Mouse (Mus musculus) granulocyte monocyte progenitor cell, adult 5-6 weeks (primary cell): ENCODE data around the gene Fam199x. TPM values are rescaled to one million over a fixed set of nuclear protein-coding genes. Genes with fewer than 3 reads are reported as not detected.

ENCODE experiments used
- ATAC-seq: replicated peaks from 2 replicates; pipeline ENCODE4 v1.8.0; 2016; ENCODE audit warnings: mild to moderate bottlenecking, moderate TSS enrichment, inconsistent platforms; ENCODE audit not compliant: poor library complexity, severe bottlenecking
- total RNA-seq, 2 experiments: library from RNA; stranded (forward) in 1 of 2; stranded (reverse) in 1 of 2; fragments of 200-712, 200-1000 nt in 1 of 2; fragments of >200 nt in 1 of 2; fragmentation: Nextera tagmentation in 1 of 2; gene quantifications; 2 replicates each; pipeline ENCODE4 v1.2.3; 2014 to 2017

Fam199x gene
- 4.1 and 5.4 TPM in 2 replicates for total RNA-seq (2014; fragmentation: Nextera tagmentation)
- total RNA-seq (2017), result 12.2 and 12.8 TPM in 2 replicates

DNA sequence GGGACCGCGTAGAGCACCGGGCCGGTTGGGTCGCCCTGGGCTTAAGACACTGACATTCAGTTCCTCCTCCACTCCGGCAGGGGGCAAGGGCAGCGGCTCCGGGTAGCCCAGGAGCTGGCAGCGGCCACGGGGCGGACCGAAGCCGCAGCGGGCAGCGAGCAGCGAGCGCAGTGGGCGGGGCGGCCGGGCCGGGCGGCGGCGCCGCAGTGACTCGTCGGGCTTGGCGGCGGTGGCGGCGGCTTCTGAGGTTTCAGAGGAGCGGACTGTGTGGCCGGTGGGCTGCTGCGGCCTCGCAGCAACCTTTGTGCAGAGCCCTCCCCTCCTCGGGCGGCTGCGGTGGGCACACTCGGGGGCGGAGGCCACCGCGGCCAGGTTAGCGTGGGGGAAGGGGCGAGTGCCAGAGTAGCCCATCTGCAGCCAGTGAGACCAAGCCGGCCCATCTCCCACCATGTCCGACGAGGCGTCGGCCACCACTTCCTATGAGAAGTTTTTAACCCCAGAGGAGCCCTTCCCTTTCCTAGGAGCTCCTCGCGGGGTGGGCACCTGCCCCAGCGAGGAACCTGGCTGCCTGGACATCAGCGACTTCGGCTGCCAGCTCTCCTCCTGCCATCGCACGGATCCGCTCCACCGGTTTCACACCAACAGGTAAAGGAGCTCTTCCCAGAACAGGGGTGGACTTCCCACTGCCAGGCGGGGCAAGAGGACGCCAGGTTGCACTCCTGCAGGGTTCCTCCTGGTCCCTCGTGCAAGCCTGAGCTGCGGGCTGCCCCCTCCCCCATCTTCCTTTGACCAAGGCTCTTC is at the start of gene Fam199x:
Gene Fam199x (plus strand): TSS at position 170 of the 801 bp plus-strand sequence.
- ATAC-seq, result peak; percentile 100

DNA sequence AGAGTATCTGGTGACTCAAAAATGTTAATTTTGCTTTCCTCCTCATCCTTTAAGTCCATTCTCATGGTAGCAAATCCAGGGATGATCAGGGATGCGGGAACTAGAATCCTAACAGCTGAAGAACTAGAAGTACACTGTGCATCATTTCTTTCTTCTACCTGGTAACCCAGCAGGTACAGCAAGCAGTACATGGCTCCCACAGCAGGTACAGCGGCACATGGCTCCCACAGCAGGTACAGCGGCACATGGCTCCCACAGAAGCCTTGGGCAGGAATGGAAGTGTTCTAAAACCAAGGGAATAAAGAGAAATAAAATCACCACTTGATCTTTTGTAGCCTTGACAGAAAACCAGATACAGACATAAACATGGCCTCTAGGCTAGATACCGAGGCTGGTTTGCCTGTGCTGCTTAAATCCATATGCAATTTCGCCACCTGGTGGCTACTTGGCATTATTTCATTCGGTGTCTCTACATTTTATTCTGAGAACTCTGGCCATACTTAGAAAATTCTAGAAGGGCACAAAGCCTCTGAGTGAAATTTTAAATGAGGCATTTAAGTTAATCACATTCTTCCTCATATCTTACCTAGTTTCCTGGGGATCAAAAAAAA is 34.2 kb upstream of the Fam199x start:
- ATAC-seq, result peak; percentile 74

DNA sequence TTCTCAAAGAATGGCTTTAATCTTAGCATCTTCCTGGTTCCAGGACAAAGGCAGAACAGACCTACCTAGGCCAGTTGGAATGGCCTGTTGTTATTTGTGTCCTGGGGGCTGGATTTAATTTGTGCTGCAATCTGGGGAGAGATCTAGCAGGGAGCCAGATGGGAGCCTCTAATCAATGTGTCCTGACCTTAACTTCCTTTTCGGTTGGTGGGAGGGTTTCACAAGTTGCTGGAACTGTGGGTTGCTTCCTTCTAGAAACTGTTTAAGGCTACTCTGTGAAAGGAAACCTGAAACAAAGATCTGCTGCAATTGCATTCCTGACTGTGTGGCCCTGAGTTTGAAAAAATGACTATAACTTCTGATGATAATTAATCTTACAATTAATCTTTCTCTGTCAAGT is 31.7 kb upstream of the Fam199x start:
- ATAC-seq, result peak; percentile 92

DNA sequence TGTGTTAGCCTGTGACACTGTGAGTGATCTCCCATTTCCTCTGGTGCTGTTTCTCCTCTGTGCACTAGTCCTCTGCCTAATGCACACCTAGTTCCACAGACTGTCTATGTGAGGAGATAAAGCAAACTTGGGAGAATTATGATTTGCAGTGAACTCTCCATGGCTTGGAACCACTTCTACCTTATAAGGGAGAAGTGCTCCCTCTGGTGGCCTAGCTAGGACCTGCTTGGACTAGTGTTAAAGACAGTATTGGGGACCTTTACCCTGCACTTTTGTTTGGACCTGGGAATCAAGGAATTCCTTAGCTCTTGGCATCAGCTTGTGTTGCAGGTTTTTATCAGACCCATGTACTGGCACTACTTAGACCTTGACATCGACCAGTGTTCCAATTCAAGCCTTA is 30.1 kb upstream of the Fam199x start:
- peak; percentile 80 for ATAC-seq

DNA sequence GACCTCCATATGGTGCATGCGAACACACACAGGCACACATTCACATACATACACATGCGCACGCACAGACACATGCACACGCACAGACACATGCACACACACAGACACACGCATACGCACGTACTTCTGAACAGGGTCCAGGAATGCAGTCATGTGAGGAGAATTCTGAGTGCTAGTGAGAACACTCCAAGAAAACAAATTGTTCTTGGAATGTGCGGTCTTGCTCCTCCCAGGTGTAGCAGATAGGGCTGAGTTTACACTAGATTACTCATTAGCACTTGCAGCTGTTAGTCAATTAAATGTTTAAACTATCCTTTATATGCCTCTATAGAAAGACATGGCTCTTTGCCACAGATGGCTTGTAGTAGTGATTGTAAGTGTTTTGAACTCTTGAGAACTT is 18.5 kb upstream of the Fam199x start:
- no peak for ATAC-seq

DNA sequence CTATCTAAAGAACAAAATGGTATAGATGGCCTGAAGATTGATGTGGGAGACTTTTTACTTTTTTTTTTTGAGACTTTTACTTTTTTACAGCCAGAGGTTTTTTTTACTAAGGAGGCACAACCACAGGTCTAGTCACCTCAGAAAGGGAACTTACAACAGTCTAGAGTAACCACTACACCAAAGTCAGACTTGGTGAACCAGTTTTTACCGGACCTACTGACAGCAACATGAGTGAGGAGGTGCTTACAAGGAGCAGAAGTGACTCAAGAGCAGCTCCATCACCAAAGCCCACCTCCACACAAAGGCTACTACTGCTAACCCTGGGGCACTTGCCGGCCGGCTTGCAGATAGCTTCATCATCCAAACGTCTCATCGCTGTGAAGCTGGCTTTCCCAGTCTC is 17.7 kb upstream of the Fam199x start:
- no peak for ATAC-seq

DNA sequence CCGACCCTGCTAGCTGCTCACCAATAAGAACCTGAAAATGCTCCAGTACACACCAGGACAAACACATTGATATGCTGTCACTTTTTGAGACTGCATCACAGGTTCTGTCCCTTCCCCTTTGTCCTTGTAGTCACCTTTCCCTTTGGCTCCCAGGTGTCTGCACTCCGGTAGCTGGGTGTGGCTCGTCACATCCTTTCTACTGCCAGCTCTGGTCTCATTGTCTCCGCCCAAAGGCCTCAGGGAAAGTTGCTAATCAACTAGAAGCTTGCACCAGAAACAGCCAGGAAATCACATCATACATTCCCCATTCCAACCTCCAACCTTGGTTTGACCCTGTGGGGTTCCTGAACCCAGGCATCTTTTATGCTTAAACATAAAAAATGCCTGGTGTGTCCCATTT is 15.1 kb upstream of the Fam199x start:
- ATAC-seq, result no peak

DNA sequence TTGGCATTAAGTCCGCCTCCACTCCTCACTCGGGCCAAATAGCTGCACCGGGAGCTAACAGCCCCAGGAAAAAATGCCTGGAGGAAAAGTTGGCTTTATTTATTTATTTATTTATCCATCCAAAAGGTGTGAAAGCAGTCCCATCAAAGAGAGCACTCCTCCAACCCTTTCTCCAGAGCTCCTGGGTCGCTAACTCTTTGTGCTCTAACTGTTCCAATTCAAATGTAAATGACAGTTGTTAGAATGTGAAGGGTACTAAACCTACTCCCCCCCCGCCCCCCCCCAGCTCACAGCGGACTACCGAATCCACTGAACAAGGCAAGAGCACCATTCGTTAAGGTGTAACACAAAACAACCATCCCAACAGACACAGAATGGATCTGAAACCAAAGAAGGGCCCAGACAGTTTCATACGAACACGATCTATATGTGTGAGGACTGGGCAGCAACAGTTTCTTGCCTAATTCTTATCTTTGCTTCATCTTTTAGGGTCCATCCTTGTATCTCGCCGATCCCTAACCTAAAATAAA is 11.9 kb upstream of the Fam199x start:
- no peak for ATAC-seq

DNA sequence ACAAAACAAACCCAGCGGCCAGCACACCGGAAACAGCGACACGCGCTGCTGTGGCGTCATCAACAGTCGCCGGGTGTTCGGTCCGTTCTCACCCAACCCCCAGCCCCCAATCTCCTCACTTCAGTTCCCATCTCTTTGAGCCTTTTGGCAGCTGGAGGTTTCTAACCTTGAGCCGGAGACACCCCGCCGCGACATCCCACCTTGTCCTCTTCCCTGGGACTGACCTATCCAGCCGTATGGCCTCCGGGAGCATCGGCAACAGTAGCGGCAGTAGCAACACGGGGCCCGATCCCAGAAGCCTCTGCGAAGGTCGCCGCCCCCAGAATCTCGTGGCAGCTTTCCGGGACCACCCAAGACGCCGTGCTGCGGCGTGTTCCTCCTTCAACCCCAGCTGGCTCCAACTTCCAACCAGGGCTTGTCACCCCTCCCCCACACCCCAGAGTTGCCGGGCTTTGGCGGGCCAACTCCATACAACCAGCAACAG is 11.4 kb upstream of the Fam199x start, which contains the start of gene Slc25a53:
Gene Slc25a53 (minus strand): TSS at position 303 of the 484 bp plus-strand sequence.
- ATAC-seq, result peak; percentile 99

DNA sequence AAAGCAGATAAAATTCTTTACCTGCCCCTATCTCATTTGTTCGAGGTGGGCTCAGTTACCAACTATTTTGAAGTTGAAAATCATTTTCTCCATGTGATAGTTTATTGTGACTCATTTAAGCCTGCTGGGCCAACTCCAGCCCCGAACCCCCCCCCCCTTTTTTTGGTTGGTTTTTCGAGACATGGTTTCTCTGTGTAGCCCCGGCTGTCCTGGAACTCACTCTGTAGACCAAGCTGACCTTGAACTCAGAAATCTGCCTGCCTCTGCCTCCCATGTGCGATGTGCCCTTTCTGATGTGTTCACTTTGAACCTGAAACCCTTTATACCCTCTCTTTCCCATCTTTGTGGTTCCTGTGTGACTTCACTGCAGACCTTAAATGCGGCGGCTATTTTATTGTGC is 10.9 kb upstream of the Fam199x start:
- no peak for ATAC-seq

DNA sequence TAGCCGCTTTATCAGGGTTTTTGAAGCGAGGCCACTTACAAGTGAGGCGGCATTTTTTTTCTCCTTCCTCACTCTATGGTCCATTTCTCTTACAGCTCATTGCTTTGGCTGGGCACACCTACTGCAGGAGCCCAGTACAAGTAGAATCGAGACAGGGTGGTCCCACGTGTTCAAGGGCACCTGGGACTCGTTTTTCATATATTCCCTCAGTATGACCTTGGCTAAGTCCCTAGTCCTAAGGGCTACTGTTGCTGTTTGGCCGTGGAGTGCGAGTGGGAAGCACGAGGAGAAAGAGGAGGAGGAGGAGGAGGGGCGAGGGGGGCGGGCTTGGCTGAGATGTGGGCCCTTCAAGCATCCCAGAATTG is 352 bp upstream of the Fam199x start:
- ATAC-seq, result no peak

DNA sequence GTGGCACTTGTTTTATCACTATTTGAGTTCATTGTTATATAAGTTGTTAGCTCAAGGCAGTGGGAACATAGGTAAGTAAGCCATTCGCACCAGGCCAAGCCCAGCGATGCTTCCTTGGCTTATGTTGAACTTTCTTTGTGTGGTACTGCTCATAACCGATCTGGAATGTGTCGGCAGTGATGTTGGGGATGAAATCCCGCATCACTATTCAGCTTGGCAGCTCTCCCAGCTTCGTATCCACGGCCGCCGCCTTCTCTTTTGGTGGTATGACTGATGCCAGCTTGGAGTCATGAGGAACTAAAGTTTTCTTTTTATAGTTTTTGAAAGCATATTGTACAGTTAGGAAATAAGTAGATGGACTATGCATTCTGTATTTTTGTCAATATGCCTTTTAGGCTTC is 13.8 kb downstream of the Fam199x start:
- ATAC-seq, result no peak

DNA sequence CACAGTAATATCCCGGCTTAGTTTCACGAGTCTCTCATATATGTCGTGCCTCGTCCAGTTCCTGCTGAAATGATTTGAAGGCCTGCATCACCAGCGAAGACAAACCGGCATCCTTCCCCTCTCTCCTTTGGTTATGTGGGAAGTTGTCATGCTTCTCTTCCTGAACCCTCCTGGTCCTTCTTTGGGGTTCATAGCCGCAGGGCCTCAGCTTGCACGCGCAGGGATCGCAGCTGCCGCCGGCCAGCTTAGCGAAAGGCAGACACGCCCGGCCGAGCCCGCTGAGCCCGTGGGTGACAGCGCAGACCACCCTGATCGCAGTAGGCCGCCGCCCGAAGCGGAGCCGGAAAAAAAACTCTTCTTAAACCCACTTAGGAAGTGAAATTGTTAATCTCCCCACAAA is 55.1 kb downstream of the Fam199x start:
- ATAC-seq, result 0 out of 2 replicates have a peak, but pooled peaks have one; percentile 31

DNA sequence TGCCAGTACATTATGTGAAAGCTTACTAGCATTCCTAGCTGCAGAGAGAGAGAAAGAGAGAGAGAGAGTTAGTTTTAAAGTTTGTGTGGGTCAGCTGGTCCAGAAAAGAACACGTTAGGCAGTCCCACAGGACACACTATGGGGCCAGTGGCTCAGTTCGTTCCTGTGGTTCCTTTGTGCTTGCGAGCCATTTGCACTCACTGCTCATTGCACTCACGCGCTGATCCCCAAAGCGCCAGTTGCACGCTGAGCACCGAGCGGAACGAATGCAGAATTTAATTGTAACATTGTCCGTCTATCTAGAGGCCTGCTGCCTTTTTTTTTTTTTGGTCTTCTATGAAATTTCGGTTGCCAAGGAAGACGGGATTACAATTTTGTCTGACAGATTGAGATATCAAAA is 57.1 kb downstream of the Fam199x start:
- no peak for ATAC-seq

DNA sequence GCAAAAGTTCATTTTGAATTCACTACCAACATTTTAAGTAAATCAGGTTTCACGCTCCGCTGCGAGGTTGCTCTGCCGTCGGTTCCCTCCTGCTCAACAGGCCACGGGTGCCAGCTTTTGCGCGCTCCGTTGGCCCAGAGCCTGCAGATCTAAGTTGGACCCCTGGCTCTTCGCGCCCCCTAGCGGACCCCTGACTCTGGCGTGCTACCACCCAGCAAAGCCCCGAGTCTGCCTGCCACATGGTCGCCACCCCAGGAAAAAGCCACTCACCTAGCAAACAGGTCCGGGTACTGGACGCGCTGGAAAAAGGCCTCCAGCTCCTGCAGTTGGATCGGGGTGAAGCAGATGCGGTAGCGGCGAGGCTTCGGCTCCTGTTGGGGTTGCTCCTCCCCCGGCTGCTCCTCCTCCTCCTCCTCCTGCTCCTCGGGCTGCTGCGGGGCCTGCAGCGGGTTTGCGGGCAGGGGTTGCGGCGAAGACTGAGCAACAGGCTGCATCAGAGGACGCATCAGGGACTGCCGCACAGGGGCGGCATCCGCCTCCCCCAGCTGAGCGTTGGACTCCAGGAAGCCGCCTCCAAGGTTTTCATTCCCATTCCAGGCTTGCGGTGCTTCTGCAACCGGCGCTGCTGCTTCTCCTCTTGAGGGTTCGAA is 68.8 kb downstream of the Fam199x start:
- ATAC-seq, result peak; percentile 94

DNA sequence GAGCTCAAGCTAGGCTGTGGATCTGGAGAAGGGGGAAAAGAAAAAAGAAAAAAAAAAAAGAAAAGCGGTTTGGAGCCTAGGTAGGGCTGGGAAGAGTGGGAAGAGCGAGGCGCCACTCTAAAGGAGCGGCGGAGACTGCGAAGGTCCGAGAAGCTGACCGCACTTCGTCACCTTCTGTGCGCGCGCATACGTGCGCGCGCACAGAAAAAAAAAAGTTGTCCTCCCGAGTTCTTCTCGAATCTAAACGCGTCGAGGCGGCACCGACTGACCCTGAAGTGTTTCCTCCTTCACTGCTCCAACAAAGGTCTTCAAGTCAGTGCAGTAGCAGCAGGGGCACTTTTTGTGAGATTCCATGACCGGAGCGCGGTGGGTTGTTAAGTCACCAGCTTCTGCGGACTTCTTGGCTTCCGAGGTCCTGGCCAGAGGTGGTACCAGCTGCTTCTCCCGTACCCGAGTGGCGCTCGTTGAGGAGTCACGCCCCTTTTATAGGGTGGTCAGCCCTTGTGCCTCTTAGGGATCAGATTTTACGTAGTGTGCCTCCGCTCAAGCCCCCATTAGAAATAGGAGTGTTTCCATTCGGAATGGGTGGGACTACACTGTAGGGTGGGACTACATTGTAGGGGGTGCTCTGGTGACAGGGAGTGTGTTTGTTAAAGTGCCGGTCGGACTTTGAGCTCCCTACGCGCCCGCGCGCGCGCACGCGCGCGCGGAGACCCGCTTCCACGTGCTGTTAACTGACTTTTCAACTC is 70.5 kb downstream of the Fam199x start:
- 0 out of 2 replicates have a peak, but pooled peaks have one; percentile 20 for ATAC-seq

DNA sequence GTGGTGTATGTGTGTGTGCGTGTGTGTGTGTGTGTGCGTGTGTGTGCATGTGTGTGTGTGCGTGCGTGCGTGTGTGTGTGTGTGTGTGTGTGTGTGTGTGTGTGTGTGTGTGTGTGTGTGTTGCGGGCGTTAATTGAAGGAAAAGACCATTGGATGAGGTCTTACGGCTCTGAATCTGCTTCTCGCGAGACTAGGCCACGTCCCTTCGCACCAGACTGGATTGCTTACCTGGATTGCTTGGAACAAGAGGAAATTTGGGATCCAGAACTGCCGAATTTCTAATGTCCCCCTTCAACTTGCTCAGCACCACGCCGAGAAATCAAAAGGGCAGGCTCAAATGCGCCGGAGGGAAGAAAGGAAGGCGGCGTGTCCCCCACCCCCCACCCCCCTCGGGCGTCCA is 72.3 kb downstream of the Fam199x start, which contains the start of gene Esx1:
Gene Esx1 (minus strand): TSS at position 366 of the 400 bp plus-strand sequence.
- no peak for ATAC-seq

DNA sequence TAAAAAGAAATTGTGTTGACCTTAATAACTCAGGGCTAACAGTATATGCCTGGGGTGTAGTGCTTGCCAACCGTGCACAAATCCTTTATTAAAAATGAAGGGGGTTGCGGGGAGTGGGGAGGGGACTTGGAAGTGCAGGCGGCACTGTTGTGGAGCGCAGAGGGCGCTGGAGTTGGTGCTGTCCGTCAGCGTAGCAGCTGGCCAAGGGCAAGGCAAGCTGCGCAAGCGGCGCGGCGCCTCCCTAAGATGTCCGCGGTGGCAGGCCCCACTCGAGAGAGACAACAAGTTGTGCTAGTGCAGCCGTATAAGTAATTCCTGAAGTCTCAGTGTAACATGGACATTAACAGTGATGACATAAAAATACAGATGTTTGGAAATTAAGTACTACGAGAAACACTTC is 78.1 kb downstream of the Fam199x start:
- ATAC-seq, result no peak
